Mouse (Mus musculus) MEL (cell line): Measurements from ENCODE around the gene Zbtb1.

Experiments
- CTCF ChIP-seq, 3 experiments: IDR thresholded peaks in 2 of 3; conservative IDR thresholded peaks in 1 of 3; 2 replicates each; pipeline ENCODE4 v1.5.1; 2011 to 2012; ENCODE audit warnings: low read length in 3 of 3, low read depth in 2 of 3, mild to moderate bottlenecking in 2 of 3, improper control_type of control experiment in 1 of 3, inconsistent platforms in 1 of 3, mixed read lengths in 1 of 3, moderate library complexity in 1 of 3; ENCODE audit not compliant: control insufficient read depth in 1 of 3, insufficient read depth in 1 of 3, poor library complexity in 1 of 3, severe bottlenecking in 1 of 3
- JUND ChIP-seq: IDR thresholded peaks from 2 replicates; pipeline ENCODE4 v1.6.1; 2011; ENCODE audit warnings: low read depth, mild to moderate bottlenecking, improper control_type of control experiment, low read length
- POLR2A ChIP-seq, 2 experiments: IDR thresholded peaks; 2 replicates each; pipeline ENCODE4 v1.6.1; 2011 to 2012; ENCODE audit warnings: low read length in 2 of 2, mild to moderate bottlenecking in 2 of 2, control low read depth in 1 of 2, improper control_type of control experiment in 1 of 2, low read depth in 1 of 2, moderate library complexity in 1 of 2; ENCODE audit not compliant: control insufficient read depth in 1 of 2, insufficient read depth in 1 of 2, poor library complexity in 1 of 2

DNA sequence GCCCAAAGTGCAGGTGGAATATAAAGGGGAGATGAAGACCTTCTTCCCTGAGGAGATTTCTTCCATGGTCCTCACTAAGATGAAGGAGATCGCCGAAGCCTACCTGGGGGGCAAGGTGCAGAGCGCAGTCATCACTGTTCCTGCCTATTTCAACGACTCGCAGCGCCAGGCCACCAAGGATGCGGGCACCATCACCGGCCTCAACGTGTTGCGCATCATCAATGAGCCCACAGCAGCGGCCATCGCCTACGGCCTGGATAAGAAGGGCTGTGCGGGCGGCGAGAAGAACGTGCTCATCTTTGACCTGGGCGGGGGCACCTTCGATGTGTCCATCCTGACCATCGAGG, 34.7 kb downstream of the Zbtb1 start:
- TF ChIP-seq POLR2A (IDR thresholded peaks at IDR 0.05; ENCODE audit: control insufficient read depth in 1 of 2, insufficient read depth in 1 of 2, low read depth in 1 of 2, low read length in 2 of 2, poor library complexity in 1 of 2), result no peak
- no peak for TF ChIP-seq JUND
- TF ChIP-seq CTCF (IDR thresholded peaks at IDR 0.05 in 2 of 3, conservative IDR thresholded peaks at IDR 0.05 in 1 of 3; ENCODE audit: control insufficient read depth in 1 of 3, insufficient read depth in 1 of 3, low read depth in 2 of 3, low read length in 3 of 3, poor library complexity in 1 of 3, severe bottlenecking in 1 of 3), result no peak
